Mouse (Mus musculus) megakaryocyte, adult 5-6 weeks (primary cell): ENCODE measurements around the gene 2410137M14Rik. TPM values are rescaled to one million over a fixed set of nuclear protein-coding genes. Genes with fewer than 3 reads are reported as not detected.

Source experiments
- ATAC-seq: 2 replicates; pipeline ENCODE4 v1.8.0; 2016; ENCODE audit warnings: mild to moderate bottlenecking, inconsistent platforms; ENCODE audit not compliant: poor library complexity, severe bottlenecking
- total RNA-seq, 2 experiments: library from RNA; stranded (forward) in 1 of 2; stranded (reverse) in 1 of 2; fragments of 153-499, 151-499 nt in 1 of 2; fragments of 221-1000, 200-1000 nt in 1 of 2; gene quantifications; 2 replicates each; pipeline versions ENCODE4 v1.2.3 to v1.2.4; 2015 to 2017

Gene 2410137M14Rik
- total RNA-seq, 2 experiments from 2014 or later, result not detected

DNA sequence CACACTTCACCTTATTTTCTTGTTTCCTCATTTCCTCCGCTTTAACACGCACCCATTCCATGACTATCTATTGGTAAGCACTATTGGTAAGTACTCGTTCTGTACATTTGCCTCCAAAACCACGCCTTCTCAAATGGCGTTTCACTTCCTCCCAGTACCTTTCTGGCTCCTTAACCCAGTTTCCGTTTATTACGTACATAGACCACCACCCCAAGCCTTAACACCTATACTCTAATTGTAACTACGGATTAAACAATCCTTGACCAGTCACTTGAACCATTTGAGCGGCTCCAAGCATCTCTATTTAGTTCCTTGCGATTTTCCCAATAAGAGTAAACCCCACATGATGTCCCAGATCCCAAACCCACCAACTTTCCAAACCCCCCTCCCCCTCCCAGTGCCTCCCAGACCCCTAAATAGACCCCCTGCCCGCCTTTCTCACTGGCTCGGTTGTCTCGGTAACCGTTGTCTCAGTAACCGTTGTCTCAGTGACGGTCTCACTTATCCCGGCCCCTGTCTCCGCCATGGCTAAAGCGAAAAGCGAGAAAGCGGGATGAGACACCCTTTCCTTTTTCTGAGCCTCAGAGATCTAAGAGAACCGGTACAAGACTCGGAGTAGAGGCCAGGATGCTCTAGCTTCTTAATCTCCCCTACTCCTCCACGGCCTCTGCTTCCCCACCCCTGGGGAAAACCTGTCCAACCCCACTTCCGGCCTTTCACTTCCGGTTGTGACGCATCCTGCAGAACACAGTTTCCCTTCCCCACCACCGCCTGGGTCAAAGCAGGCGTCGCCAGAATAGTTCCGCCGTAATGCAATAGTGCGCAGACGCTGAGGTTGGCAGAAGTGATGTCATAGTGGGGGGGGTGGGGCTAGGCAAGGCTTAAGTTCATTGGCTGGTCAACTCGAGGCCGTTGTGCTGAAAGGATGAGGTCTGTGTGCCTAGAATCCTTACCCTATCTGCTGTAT is 29.8 kb downstream of the 2410137M14Rik start, which contains the start of gene Ppp1r11:
Ppp1r11 (minus strand) TSS at position 761 of the 967 bp plus-strand sequence.
- ATAC-seq, result peak; percentile 96

GRCm38 (mm10) chr17:36949265-36949664 is 31.8 kb downstream of the 2410137M14Rik start:
- no peak for ATAC-seq

DNA sequence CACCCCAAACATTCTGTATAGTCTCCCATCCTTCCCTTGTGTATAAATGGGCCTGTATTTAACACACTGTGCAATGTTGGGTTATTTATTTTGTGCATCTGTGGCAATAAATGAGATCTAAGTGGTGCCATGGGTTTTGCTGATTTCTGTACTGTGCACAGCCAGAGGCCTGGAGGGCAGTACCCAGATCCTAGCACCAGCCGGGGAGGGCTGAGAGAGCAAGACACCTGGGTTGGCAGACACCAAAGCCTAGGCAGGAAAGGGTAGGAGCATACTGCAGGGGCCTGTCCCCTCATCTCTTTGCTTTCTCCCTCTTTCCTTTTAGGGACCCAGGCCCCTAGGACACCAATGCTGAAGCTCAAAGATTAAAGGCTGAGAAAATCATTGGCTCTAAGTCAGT is 32.8 kb downstream of the 2410137M14Rik start:
- ATAC-seq, result no peak

GRCm38 (mm10) chr17:36947051-36947819 is 33.8 kb downstream of the 2410137M14Rik start:
- ATAC-seq, result no peak

DNA sequence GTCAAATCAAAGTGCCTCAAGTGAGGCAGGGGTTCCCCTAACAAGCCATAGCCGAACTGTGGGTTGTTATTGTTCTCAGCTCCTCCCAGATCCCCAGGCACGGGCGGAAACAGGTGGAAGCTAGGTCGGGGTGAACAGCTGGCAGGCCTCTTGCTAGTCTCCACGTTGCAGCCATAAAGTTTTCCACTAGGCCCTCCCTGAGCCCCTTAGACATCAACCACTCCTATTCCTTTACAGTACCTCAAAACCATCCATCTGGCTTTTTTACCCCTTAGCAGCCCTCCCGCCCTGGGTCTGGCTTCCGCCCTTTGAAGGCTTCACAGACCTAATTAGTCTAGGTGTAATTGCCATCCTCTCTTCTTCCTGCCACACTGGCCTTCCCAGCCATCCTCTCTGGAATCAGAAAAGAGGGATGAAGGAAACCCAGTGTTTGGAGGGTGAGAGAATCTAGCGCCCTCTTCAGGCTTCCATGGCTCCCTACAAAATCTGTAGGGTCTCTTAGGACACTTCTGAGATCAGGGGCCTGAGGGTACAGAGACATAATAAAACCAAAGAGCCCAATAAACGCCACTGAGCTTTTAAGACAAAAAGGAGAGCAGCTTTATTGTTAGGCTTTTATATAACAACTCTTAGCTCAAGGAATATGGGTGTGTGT is 36.8 kb downstream of the 2410137M14Rik start:
- no peak for ATAC-seq

DNA sequence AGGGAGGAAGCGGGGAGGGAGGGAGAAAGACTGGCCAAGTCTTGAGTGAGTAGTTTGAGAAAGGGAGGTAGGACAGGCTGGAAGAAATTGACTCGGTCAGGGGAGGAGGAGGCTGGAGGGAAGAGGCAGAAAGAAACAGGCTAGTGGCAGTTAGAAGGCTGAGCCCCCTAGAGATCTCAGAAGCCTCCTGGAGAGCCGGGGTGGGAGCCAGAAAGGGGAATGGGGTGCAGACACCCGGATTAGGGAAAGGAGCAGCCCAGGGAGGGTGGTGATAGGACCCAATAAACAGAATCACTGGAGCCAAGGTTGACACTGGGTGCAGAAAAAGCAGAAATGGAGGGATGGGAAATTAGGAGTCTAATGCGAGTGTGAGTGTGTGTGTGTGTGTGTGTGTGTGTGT is 37.3 kb downstream of the 2410137M14Rik start:
- ATAC-seq, result no peak

- peak; percentile 35 for ATAC-seq
Measured at GRCm38 (mm10) chr17:36942791-36943471, 38.1 kb downstream of the 2410137M14Rik start, which contains the start of gene Rnf39. Rnf39 (plus strand) TSS chr17:36942918.

DNA sequence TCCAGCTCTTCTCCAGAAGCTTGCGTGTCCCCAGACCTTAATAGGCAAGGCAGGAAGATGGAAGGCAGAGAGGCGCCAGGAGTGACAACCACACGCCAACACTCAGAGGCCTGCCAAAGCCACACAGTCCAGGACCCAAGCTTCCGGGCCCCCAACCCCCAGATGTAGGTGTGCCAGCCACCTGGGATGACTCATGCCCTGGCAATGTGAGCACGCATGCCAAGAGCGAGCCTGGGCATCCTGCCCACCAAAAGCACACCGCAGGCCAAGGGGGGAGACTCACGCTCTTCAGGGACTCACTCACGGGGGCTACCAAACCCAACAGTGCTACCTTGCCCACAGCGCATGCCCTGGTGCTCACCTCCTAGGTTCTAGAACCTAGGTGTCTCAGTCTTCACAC is 38.6 kb downstream of the 2410137M14Rik start:
- peak; percentile 36 for ATAC-seq

- ATAC-seq, result no peak
Measured at GRCm38 (mm10) chr17:36938056-36938455, 43.0 kb downstream of the 2410137M14Rik start.

GRCm38 (mm10) chr17:36931806-36932205 is 49.2 kb downstream of the 2410137M14Rik start:
- no peak for ATAC-seq

DNA sequence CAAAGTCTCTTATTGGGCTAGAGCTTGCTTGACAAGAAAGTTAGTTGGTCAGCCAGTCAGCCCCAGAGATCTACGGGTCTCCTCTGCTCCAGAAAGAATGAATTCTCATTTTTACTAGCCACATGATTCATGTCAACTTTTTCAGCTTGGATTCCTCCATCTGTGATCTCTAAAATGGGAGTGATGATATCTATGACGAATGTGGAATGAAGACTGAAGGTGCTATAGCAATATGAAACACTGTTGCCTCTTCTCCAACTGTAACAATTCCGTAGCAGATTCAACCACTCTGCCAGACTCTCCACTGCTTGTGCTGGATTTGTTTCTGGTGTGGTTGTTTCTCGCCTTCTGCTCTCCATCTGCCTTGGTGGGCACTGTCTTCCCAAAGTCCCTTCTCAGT is 49.9 kb downstream of the 2410137M14Rik start:
- ATAC-seq, result no peak

DNA sequence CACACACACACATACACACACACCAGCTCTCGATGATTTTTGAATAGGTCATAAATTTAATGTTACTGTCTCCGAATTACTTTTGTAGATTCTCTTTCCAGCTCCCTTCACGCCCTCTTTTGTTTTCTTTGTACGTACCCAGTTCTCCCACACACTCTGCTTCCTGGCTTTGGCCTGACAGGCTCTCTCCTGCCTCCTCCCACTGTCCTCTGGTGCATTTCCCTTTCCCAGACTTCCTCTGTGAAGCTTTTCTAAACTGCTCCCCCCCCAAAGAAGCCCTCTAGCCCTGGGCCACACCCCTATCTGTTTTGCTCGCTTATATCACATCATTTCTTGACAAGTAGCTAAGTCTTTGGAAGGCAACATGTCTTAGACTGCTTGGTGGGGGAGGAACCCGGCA is 50.8 kb downstream of the 2410137M14Rik start:
- no peak for ATAC-seq

GRCm38 (mm10) chr17:36929236-36929932 is 51.7 kb downstream of the 2410137M14Rik start:
- no peak for ATAC-seq

Other genes starting within 250 kb of the 2410137M14Rik start
- gene H2-M10.5, start 208.3 kb downstream of the 2410137M14Rik start, total RNA-seq (2015), result not detected in 2 replicates
- not detected in 2 replicates for gene H2-M10.5, start 208.3 kb downstream of the 2410137M14Rik start, total RNA-seq (2017)
- not detected in 2 replicates for gene H2-M10.6, start 169.1 kb downstream of the 2410137M14Rik start, total RNA-seq (2015)
- not detected in 2 replicates for gene H2-M10.6, start 169.1 kb downstream of the 2410137M14Rik start, total RNA-seq (2017)
- 27.4 and 29.0 TPM in 2 replicates for gene Trim26, start 144.1 kb downstream of the 2410137M14Rik start, total RNA-seq (2015)
- gene Trim26, start 144.1 kb downstream of the 2410137M14Rik start, total RNA-seq (2017), result 19.6 and 24.9 TPM in 2 replicates
- gene Trim15, start 114.0 kb downstream of the 2410137M14Rik start, total RNA-seq (2015), result not detected in 2 replicates
- not detected in 2 replicates for gene Trim15, start 114.0 kb downstream of the 2410137M14Rik start, total RNA-seq (2017)
- gene Trim10, start 111.7 kb downstream of the 2410137M14Rik start, total RNA-seq (2015), result 0.52 and 0.76 TPM in 2 replicates
- gene Trim10, start 111.7 kb downstream of the 2410137M14Rik start, total RNA-seq (2017), result 1.5 and 3.9 TPM in 2 replicates
- not detected in 2 replicates for gene Trim40, start 91.1 kb downstream of the 2410137M14Rik start, total RNA-seq (2015)
- not detected in 2 replicates for gene Trim40, start 91.1 kb downstream of the 2410137M14Rik start, total RNA-seq (2017)
- not detected in 2 replicates for gene Trim31, start 83.1 kb downstream of the 2410137M14Rik start, total RNA-seq (2015)
- gene Trim31, start 83.1 kb downstream of the 2410137M14Rik start, total RNA-seq (2017), result not detected in 2 replicates
- not detected in 2 replicates for gene Rnf39, start 38.3 kb downstream of the 2410137M14Rik start, total RNA-seq (2015)
- 0.20 TPM in 1 of 2 replicates, not detected in the other for gene Rnf39, start 38.3 kb downstream of the 2410137M14Rik start, total RNA-seq (2017)
- 61.1 and 68.5 TPM in 2 replicates for gene Ppp1r11, start 29.5 kb downstream of the 2410137M14Rik start, total RNA-seq (2015)
- gene Ppp1r11, start 29.5 kb downstream of the 2410137M14Rik start, total RNA-seq (2017), result 58.5 and 63.3 TPM in 2 replicates
- gene Znrd1, start 22.7 kb downstream of the 2410137M14Rik start, total RNA-seq (2015), result 85.1 and 90.6 TPM in 2 replicates
- 22.5 and 32.0 TPM in 2 replicates for gene Znrd1, start 22.7 kb downstream of the 2410137M14Rik start, total RNA-seq (2017)
- gene Znrd1as, start 22.6 kb downstream of the 2410137M14Rik start, total RNA-seq (2015), result 2.2 and 4.3 TPM in 2 replicates
- 5.7 and 6.5 TPM in 2 replicates for gene Znrd1as, start 22.6 kb downstream of the 2410137M14Rik start, total RNA-seq (2017)
- gene H2-M5, start 8.3 kb upstream of the 2410137M14Rik start, total RNA-seq (2015), result 0.23 TPM in 1 of 2 replicates, not detected in the other
- gene H2-M5, start 8.3 kb upstream of the 2410137M14Rik start, total RNA-seq (2017), result not detected in 2 replicates
- gene Zfp57, start 19.9 kb upstream of the 2410137M14Rik start, total RNA-seq (2015), result not detected in 2 replicates
- gene Zfp57, start 19.9 kb upstream of the 2410137M14Rik start, total RNA-seq (2017), result not detected in 2 replicates
- not detected in 2 replicates for gene Mog, start 42.2 kb upstream of the 2410137M14Rik start, total RNA-seq (2015)
- not detected in 2 replicates for gene Mog, start 42.2 kb upstream of the 2410137M14Rik start, total RNA-seq (2017)
- 12.4 and 14.2 TPM in 2 replicates for gene Gabbr1, start 64.7 kb upstream of the 2410137M14Rik start, total RNA-seq (2015)
- 5.7 and 10.5 TPM in 2 replicates for gene Gabbr1, start 64.7 kb upstream of the 2410137M14Rik start, total RNA-seq (2017)
- gene Olfr90, start 107.3 kb upstream of the 2410137M14Rik start, total RNA-seq (2015), result not detected in 2 replicates
- not detected in 2 replicates for gene Olfr90, start 107.3 kb upstream of the 2410137M14Rik start, total RNA-seq (2017)
- gene Olfr91, start 117.0 kb upstream of the 2410137M14Rik start, total RNA-seq (2015), result not detected in 2 replicates
- not detected in 2 replicates for gene Olfr91, start 117.0 kb upstream of the 2410137M14Rik start, total RNA-seq (2017)
- gene Olfr92, start 138.9 kb upstream of the 2410137M14Rik start, total RNA-seq (2015), result not detected in 2 replicates
- not detected in 2 replicates for gene Olfr92, start 138.9 kb upstream of the 2410137M14Rik start, total RNA-seq (2017)
- not detected in 2 replicates for gene Olfr93, start 180.3 kb upstream of the 2410137M14Rik start, total RNA-seq (2015)
- gene Olfr93, start 180.3 kb upstream of the 2410137M14Rik start, total RNA-seq (2017), result not detected in 2 replicates
- gene Ubd, start 212.7 kb upstream of the 2410137M14Rik start, total RNA-seq (2015), result not detected in 2 replicates
- gene Ubd, start 212.7 kb upstream of the 2410137M14Rik start, total RNA-seq (2017), result 0.40 TPM in 1 of 2 replicates, not detected in the other
- gene Olfr94, start 219.8 kb upstream of the 2410137M14Rik start, total RNA-seq (2015), result not detected in 2 replicates
- not detected in 2 replicates for gene Olfr94, start 219.8 kb upstream of the 2410137M14Rik start, total RNA-seq (2017)
- gene Olfr95, start 231.9 kb upstream of the 2410137M14Rik start, total RNA-seq (2015), result not detected in 2 replicates
- 0.04 TPM in 1 of 2 replicates, not detected in the other for gene Olfr95, start 231.9 kb upstream of the 2410137M14Rik start, total RNA-seq (2017)
- gene Olfr96, start 238.9 kb upstream of the 2410137M14Rik start, total RNA-seq (2015), result not detected in 2 replicates
- not detected in 2 replicates for gene Olfr96, start 238.9 kb upstream of the 2410137M14Rik start, total RNA-seq (2017)